Mouse (Mus musculus) kidney, adult 2 months (tissue): ENCODE measurements around the gene Ccl12. TPM values are rescaled to one million over a fixed set of nuclear protein-coding genes. Genes with fewer than 3 reads are reported as not detected.

Source experiments
- DNase-seq: peaks from one replicate; pipeline ENCODE4 v3.0.0; 2021
- H3K27ac ChIP-seq: fragments of 200-500 bp; 2 replicates; pipeline ENCODE4 v1.5.1; 2012; ENCODE audit warnings: low read depth, low read length, control low read depth, inconsistent platforms; ENCODE audit not compliant: insufficient read depth
- H3K27me3 ChIP-seq: fragments of 200-500 bp; replicated peaks from 2 replicates; pipeline ENCODE4 v1.6.1; 2012; ENCODE audit warnings: mild to moderate bottlenecking, moderate library complexity, low read length, inconsistent platforms; ENCODE audit not compliant: control insufficient read depth, insufficient read depth
- H3K36me3 ChIP-seq: fragments of 200-500 bp; 2 replicates; pipeline ENCODE4 v1.6.1; 2012; ENCODE audit warnings: mild to moderate bottlenecking, moderate library complexity, low read length, inconsistent platforms; ENCODE audit not compliant: control insufficient read depth, insufficient read depth
- H3K4me1 ChIP-seq: fragments of 200-500 bp; 2 replicates; pipeline ENCODE4 v1.6.1; 2011; ENCODE audit warnings: low read length; ENCODE audit not compliant: control insufficient read depth, insufficient read depth
- H3K4me3 ChIP-seq: fragments of 200-500 bp; 2 replicates; pipeline ENCODE4 v1.5.1; 2011; ENCODE audit warnings: mild to moderate bottlenecking, low read depth, low read length, control low read depth; ENCODE audit not compliant: insufficient read depth
- CTCF ChIP-seq: fragments of 200-500 bp; conservative IDR thresholded peaks from 2 replicates; pipeline ENCODE4 v1.5.1; 2011; ENCODE audit warnings: low read depth, mild to moderate bottlenecking, control low read depth, low read length, moderate library complexity, mixed read lengths; ENCODE audit not compliant: insufficient read depth, insufficient read length
- POLR2A ChIP-seq: fragments of 200-500 bp; IDR thresholded peaks from one replicate; pipeline ENCODE4 v1.6.1; 2011; ENCODE audit warnings: low read depth, low read length, control low read depth
- WGBS: fragments of 180-500 bp; shearing (Covaris S2); methylation state at CpG from one replicate; pipeline ENCODE4 v1.1.7; 2018; 5-methylcytosine and 5-hydroxymethylcytosine counted together
- polyA plus RNA-seq: library from polyadenylated mRNA; depleted of rRNA; stranded (reverse); fragments of >200 nt; gene quantifications from 2 replicates; pipeline ENCODE4 v1.2.3, GENCODE M21; 2012

Ccl12 gene
- polyA plus RNA-seq, 1 experiment, result 2.3 TPM

- Histone ChIP-seq H3K27ac (no peak overlapping the region), H3K4me1 (no peaks in the 10 kb centered on the region), H3K36me3 (no peaks in the 10 kb centered on the region), H3K27me3 (no peaks in the 10 kb centered on the region), H3K4me3 (no peak overlapping the region)
- TF ChIP-seq POLR2A, result no peak
- TF ChIP-seq CTCF, result no peak
- 80% methylated on average over 10 of the region's 10 CpGs for WGBS
- DNase-seq, result no peak
Measured at GRCm38 (mm10) chr11:82099511-82100323, 1.9 kb upstream of the Ccl12 start.

- H3K4me3 ChIP-seq, result no peak overlapping the region
- WGBS, result 69% methylated on average over 4 of the region's 4 CpGs
- H3K27me3 ChIP-seq, result no peaks in the 10 kb centered on the region
- H3K27ac ChIP-seq, result no peak overlapping the region
- no peaks in the 10 kb centered on the region for H3K36me3 ChIP-seq
- no peaks in the 10 kb centered on the region for H3K4me1 ChIP-seq
- TF ChIP-seq POLR2A (no peak), CTCF (no peak)
- no peak for DNase-seq
Measured at GRCm38 (mm10) chr11:82101087-82101486, 558 bp upstream of the Ccl12 start.

DNA sequence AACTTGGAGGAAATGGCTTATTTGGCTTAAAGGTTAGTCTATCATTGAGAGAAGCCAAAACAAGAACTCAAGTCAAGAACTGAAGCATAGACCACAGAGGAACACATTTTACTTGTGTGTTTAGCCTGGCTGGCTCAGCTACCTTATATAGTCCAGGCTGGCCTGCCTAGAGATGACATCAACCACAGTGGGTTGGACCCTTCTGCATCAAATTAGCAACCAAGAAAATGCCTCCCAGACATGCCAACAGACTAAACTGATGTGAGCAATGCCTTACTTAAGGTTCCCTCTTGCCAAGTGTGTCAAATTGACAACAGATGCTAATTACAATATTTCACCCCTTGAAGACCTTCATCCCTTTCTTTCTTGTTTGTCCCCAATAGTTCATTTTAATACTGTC, 8.0 kb downstream of the Ccl12 start:
- TF ChIP-seq CTCF (no peak), POLR2A (no peak)
- Histone ChIP-seq H3K4me3 (no peak overlapping the region), H3K4me1 (no peaks in the 10 kb centered on the region), H3K27me3 (no peaks in the 10 kb centered on the region), H3K36me3 (no peaks in the 10 kb centered on the region), H3K27ac (no peak overlapping the region)
- DNase-seq, result no peak

GRCm38 (mm10) chr11:82110372-82111248, 9.0 kb downstream of the Ccl12 start:
- Histone ChIP-seq H3K4me3 (no peak overlapping the region), H3K27ac (no peak overlapping the region)
- WGBS, result 33% methylated on average over 6 of the region's 6 CpGs

GRCm38 (mm10) chr11:82114885-82115284, 13.2 kb downstream of the Ccl12 start, which contains the start of gene Ccl8:
Gene Ccl8, plus strand, starts transcription at chr11:82115185.
- Histone ChIP-seq H3K4me1 (no peaks in the 10 kb centered on the region), H3K27ac (no peak within 1 kb of the TSS), H3K36me3 (no peaks in the 10 kb centered on the region), H3K4me3 (no peak within 1 kb of the TSS), H3K27me3 (no peaks in the 10 kb centered on the region)
- no peak for TF ChIP-seq POLR2A
- TF ChIP-seq CTCF, result no peak
- WGBS, result 83% methylated on average over 3 of the region's 3 CpGs
- DNase-seq, result no peak

More at GRCm38 (mm10) chr11:82110372-82111248, 9.0 kb downstream of the Ccl12 start:
- DNase-seq, result no peak
- no peaks in the 10 kb centered on the region for H3K36me3 ChIP-seq
- no peak for TF ChIP-seq CTCF
- TF ChIP-seq POLR2A, result no peak
- no peaks in the 10 kb centered on the region for H3K27me3 ChIP-seq
- no peaks in the 10 kb centered on the region for H3K4me1 ChIP-seq

DNA sequence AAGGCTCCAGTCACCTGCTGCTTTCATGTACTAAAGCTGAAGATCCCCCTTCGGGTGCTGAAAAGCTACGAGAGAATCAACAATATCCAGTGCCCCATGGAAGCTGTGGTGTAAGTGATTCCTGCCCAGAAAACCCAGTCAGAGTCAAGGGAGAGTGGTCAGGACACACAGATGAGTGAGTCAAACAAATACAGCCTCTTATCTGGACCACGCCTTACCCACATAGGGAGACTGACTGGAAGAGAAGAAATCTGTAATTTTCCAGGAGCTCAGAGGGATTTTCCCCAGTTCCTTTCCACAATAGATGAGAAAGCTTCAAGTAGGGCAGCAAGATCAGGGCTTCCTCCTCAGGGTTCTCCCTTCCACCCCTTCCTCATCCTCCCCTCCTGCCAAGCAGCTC, 14.4 kb downstream of the Ccl12 start:
- H3K4me1 ChIP-seq, result no peaks in the 10 kb centered on the region
- TF ChIP-seq CTCF, result no peak
- TF ChIP-seq POLR2A, result no peak
- DNase-seq, result no peak
- 85% methylated on average over 3 of the region's 3 CpGs for WGBS
- no peaks in the 10 kb centered on the region for H3K27me3 ChIP-seq
- H3K36me3 ChIP-seq, result no peaks in the 10 kb centered on the region
- no peak overlapping the region for H3K27ac ChIP-seq
- no peak overlapping the region for H3K4me3 ChIP-seq

DNA sequence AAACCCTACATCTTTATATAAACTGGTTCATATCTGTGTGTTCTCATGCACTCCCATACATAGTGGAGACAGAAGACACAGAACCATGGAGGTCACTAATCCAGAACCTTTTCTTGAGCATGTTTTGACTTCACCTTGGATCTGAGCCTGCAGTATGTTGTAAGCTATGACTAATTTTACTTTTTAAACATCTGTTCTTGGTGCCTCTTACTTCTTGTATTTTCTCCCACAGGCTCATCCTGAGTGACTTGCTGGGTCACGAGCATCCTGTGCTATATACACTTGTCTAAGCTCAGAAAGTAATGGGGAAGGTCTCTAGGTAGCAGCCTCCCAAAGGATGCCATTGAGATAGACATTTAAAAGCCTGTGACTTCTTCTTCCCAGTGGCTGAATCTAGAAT, 31.3 kb downstream of the Ccl12 start:
- TF ChIP-seq CTCF, result no peak
- TF ChIP-seq POLR2A, result no peak
- no peak overlapping the region for H3K27ac ChIP-seq
- no peak overlapping the region for H3K4me3 ChIP-seq
- no peaks in the 10 kb centered on the region for H3K36me3 ChIP-seq
- no peak for DNase-seq
- WGBS, result 88% methylated on average over 1 of the region's 1 CpGs
- H3K4me1 ChIP-seq, result no peaks in the 10 kb centered on the region
- H3K27me3 ChIP-seq, result no peaks in the 10 kb centered on the region
